Mouse (Mus musculus): ENCODE data around the gene Fam172a. TPM values are rescaled to one million over a fixed set of nuclear protein-coding genes. Genes with fewer than 3 reads are reported as not detected.

Fam172a gene
- polyA plus RNA-seq, 1 experiment, result 6.1 TPM

DNA sequence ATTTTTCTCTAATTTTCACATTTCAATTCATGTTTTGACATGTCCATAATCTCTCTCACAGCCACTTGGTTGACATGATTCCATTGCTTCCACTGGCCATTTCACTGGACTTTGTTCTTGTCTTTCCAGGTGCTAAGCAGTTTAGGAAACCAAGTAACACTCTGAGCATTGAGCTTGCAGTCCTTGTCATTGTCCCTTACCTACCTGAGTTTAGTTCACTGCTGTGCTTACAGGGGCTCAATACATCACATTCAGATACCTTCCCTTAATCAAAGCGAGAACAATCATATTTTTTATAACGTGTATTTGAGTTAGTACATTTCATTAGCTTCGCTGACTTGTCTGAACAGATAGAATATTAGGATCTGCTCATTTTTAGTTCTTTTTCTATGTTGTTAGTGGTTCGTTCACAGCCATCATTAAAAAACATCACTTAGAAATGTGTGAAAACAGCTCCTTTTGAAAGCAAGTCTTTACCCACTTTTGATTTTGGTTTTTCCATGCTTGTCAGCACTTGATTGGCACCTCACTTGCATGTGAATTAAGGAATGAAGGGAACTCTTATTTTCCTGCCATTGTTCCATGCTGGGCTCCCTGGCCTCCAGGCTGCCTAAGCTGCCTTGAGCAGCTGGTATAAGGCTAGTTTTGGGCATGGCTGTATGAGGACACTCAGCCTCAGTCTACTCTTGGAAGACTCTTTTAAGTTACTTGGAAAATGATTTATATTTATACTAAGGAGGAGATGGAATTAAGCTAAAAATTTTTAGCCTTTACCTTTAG is 257.9 kb downstream of the Fam172a start:
- H3K4me1 ChIP-seq (ENCODE audit: control insufficient read depth, insufficient read depth, insufficient read length, low read length), result no peaks in the 10 kb centered on the region
- WGBS, result 89% methylated on average over 4 of the region's 4 CpGs
- no peaks in the 10 kb centered on the region for H3K36me3 ChIP-seq (ENCODE audit: control insufficient read depth, insufficient read depth, low read length)
- no peak overlapping the region for H3K4me3 ChIP-seq (ENCODE audit: low read depth, low read length)
- H3K27ac ChIP-seq (ENCODE audit: insufficient read depth, low read depth, low read length), result no peak overlapping the region
- TF ChIP-seq CTCF (IDR thresholded peaks at IDR 0.05; ENCODE audit: extremely low read depth, insufficient read length, insufficient replicate concordance, low read depth, low read length) (no peak), POLR2A (IDR thresholded peaks at IDR 0.05; ENCODE audit: low read depth, low read length) (no peak)
- no peaks in the 10 kb centered on the region for H3K27me3 ChIP-seq (ENCODE audit: control insufficient read depth, insufficient read depth, low read length)

GRCm38 (mm10) chr13:77976248-77976647 is 274.4 kb downstream of the Fam172a start:
- WGBS, result 26% methylated on average over 3 of the region's 3 CpGs
- Histone ChIP-seq H3K27ac (ENCODE audit: insufficient read depth, low read depth, low read length) (no peak overlapping the region), H3K4me1 (ENCODE audit: control insufficient read depth, insufficient read depth, insufficient read length, low read length) (no peaks in the 10 kb centered on the region), H3K36me3 (ENCODE audit: control insufficient read depth, insufficient read depth, low read length) (no peaks in the 10 kb centered on the region), H3K27me3 (ENCODE audit: control insufficient read depth, insufficient read depth, low read length) (no peaks in the 10 kb centered on the region), H3K4me3 (ENCODE audit: low read depth, low read length) (no peak overlapping the region)
- TF ChIP-seq CTCF (IDR thresholded peaks at IDR 0.05; ENCODE audit: extremely low read depth, insufficient read length, insufficient replicate concordance, low read depth, low read length) (no peak), POLR2A (IDR thresholded peaks at IDR 0.05; ENCODE audit: low read depth, low read length) (no peak)

GRCm38 (mm10) chr13:77977121-77977520 is 275.3 kb downstream of the Fam172a start:
- 64% methylated on average over 1 of the region's 1 CpGs for WGBS
- no peaks in the 10 kb centered on the region for H3K36me3 ChIP-seq (ENCODE audit: control insufficient read depth, insufficient read depth, low read length)
- TF ChIP-seq CTCF (IDR thresholded peaks at IDR 0.05; ENCODE audit: extremely low read depth, insufficient read length, insufficient replicate concordance, low read depth, low read length) (no peak), POLR2A (IDR thresholded peaks at IDR 0.05; ENCODE audit: low read depth, low read length) (no peak)

DNA sequence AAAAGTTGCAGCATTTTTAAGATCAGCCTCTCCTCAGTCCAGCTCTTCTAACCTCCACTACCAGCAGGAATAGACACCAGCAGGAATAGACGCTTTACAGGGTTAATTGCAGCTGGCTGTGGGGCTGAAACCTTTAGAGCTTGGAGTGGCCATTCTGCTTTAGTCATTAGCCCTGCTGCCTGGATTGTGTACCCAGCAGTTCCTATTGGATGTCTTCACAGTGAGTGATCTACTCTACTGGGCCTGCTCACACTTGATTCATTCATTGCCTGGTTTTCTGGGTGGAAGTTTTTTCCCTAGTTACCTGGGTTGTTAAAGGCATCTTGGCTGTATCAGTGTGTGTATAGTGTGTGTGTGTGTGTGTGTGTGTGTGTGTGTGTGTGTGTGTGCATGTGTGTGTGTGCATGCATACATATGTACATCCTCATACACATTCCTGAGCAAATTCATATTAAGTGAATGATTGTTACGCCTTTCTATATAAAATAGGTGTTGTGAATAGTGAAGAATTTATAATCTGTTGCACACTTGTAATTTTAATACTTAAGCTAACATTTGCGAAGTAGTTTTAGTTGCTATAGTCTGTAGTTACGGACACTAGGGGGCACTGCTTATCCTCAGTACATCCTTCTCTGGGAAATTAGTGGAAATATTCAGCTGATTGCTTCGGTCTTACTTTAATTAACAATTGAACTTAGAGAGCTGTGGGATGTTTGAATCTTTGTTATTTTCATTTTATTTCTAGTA is 280.4 kb downstream of the Fam172a start:
- Histone ChIP-seq H3K27ac (ENCODE audit: insufficient read depth, low read depth, low read length) (no peak overlapping the region), H3K4me1 (ENCODE audit: control insufficient read depth, insufficient read depth, insufficient read length, low read length) (no peaks in the 10 kb centered on the region), H3K27me3 (ENCODE audit: control insufficient read depth, insufficient read depth, low read length) (no peaks in the 10 kb centered on the region), H3K36me3 (ENCODE audit: control insufficient read depth, insufficient read depth, low read length) (no peaks in the 10 kb centered on the region), H3K4me3 (ENCODE audit: low read depth, low read length) (no peak overlapping the region)
- WGBS, result 55% methylated on average over 5 of the region's 5 CpGs
- no peak for TF ChIP-seq POLR2A (IDR thresholded peaks at IDR 0.05; ENCODE audit: low read depth, low read length)

More at GRCm38 (mm10) chr13:77977121-77977520, 275.3 kb downstream of the Fam172a start:
- Histone ChIP-seq H3K4me1 (ENCODE audit: control insufficient read depth, insufficient read depth, insufficient read length, low read length) (no peaks in the 10 kb centered on the region), H3K27me3 (ENCODE audit: control insufficient read depth, insufficient read depth, low read length) (no peaks in the 10 kb centered on the region), H3K27ac (ENCODE audit: insufficient read depth, low read depth, low read length) (no peak overlapping the region), H3K4me3 (ENCODE audit: low read depth, low read length) (no peak overlapping the region)

DNA sequence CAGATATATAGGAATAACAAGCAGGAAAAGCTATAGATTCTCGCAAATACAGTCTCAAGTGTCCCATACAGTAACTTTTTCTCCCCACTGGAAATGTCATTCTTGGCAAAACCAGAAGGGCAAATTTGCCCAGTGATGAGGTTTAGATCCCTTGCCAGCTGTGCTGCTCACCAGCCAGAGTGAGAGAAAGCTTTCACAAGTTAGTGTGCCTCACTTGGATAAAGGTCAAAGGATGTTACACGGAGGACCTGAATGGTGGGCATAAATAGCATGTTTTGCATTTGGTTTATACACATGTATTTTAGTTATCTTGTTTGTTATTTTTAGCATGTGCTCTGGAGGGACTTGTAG is 281.0 kb downstream of the Fam172a start:
- no peak overlapping the region for H3K27ac ChIP-seq (ENCODE audit: insufficient read depth, low read depth, low read length)
- H3K4me1 ChIP-seq (ENCODE audit: control insufficient read depth, insufficient read depth, insufficient read length, low read length), result no peaks in the 10 kb centered on the region
- H3K27me3 ChIP-seq (ENCODE audit: control insufficient read depth, insufficient read depth, low read length), result no peaks in the 10 kb centered on the region
- no peaks in the 10 kb centered on the region for H3K36me3 ChIP-seq (ENCODE audit: control insufficient read depth, insufficient read depth, low read length)
- no peak overlapping the region for H3K4me3 ChIP-seq (ENCODE audit: low read depth, low read length)
- 88% methylated on average over 2 of the region's 2 CpGs for WGBS
- TF ChIP-seq CTCF (IDR thresholded peaks at IDR 0.05; ENCODE audit: extremely low read depth, insufficient read length, insufficient replicate concordance, low read depth, low read length) (no peak), POLR2A (IDR thresholded peaks at IDR 0.05; ENCODE audit: low read depth, low read length) (no peak)

DNA sequence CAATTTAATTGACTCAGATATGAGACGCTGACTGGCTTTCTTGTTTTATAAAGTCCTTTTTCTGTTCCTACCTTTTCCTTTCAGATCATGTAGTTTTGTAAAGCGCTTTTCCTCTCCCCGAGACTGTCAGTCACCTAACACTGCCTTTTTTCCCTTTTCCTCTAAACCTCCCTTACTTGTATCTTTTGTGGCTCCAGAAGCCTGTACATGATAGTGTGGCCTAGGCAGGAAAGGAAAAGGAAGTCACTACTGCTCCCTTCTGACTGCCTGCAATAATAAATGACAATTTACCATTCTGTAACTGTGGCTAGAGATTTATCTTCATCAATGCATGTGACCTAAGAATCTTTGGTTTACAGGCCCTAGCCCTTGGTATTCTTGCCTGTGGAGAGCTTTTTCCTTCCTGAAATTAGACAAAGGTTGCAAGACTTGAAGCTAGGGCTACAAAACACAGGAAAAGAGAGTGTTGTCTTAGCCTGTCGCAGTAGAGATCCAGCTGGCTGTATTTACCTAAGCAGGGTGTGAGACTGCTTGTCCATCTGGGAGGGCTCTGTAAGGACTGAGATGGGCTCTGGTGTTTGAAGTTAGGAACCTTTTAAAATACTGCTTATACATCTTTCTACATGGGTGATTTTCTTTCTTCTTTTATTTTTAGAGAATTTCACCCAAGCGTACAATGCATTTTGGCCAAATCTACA is 289.5 kb downstream of the Fam172a start:
- Histone ChIP-seq H3K4me1 (ENCODE audit: control insufficient read depth, insufficient read depth, insufficient read length, low read length) (no peaks in the 10 kb centered on the region), H3K4me3 (ENCODE audit: low read depth, low read length) (no peak overlapping the region), H3K36me3 (ENCODE audit: control insufficient read depth, insufficient read depth, low read length) (no peaks in the 10 kb centered on the region), H3K27ac (ENCODE audit: insufficient read depth, low read depth, low read length) (no peak overlapping the region), H3K27me3 (ENCODE audit: control insufficient read depth, insufficient read depth, low read length) (no peaks in the 10 kb centered on the region)
- TF ChIP-seq POLR2A (IDR thresholded peaks at IDR 0.05; ENCODE audit: low read depth, low read length), result no peak
- no peak for TF ChIP-seq CTCF (IDR thresholded peaks at IDR 0.05; ENCODE audit: extremely low read depth, insufficient read length, insufficient replicate concordance, low read depth, low read length)
- 85% methylated on average over 5 of the region's 5 CpGs for WGBS

- H3K4me3 ChIP-seq (ENCODE audit: low read depth, low read length), result no peak overlapping the region
- H3K27me3 ChIP-seq (ENCODE audit: control insufficient read depth, insufficient read depth, low read length), result no peaks in the 10 kb centered on the region
Observed at GRCm38 (mm10) chr13:78004649-78005048, 302.8 kb downstream of the Fam172a start.

More at GRCm38 (mm10) chr13:78004649-78005048, 302.8 kb downstream of the Fam172a start:
- TF ChIP-seq POLR2A (IDR thresholded peaks at IDR 0.05; ENCODE audit: low read depth, low read length) (no peak), CTCF (IDR thresholded peaks at IDR 0.05; ENCODE audit: extremely low read depth, insufficient read length, insufficient replicate concordance, low read depth, low read length) (no peak)
- Histone ChIP-seq H3K36me3 (ENCODE audit: control insufficient read depth, insufficient read depth, low read length) (peaks cover 4% of the 10 kb centered on the region; the same call in 1 of the 2 replicates), H3K27ac (ENCODE audit: insufficient read depth, low read depth, low read length) (no peak overlapping the region), H3K4me1 (ENCODE audit: control insufficient read depth, insufficient read depth, insufficient read length, low read length) (no peaks in the 10 kb centered on the region)
- 81% methylated on average over 4 of the region's 4 CpGs for WGBS

Data from small intestine, adult 2 months (tissue).